Mouse (Mus musculus) erythroblast, embryonic 14.5 days (primary cell): Measurements from ENCODE around the gene Apom.

ENCODE experiments used
- GATA1 ChIP-seq: IDR thresholded peaks from 2 replicates; pipeline ENCODE4 v1.6.1; 2012; ENCODE audit warnings: low read length, inconsistent platforms, mixed read lengths
- TAL1 ChIP-seq: IDR thresholded peaks from 3 replicates; pipeline ENCODE4 v1.6.1; 2012; ENCODE audit warnings: low read length, inconsistent platforms, mixed read lengths

- TF ChIP-seq GATA1 (no peak), TAL1 (no peak)
These were observed 30.3 kb upstream of the Apom start for GRCm38 (mm10) chr17:35162121-35162520.
